ENCODE assay signal across 15 mouse cellular contexts in the genomic region with DNA sequence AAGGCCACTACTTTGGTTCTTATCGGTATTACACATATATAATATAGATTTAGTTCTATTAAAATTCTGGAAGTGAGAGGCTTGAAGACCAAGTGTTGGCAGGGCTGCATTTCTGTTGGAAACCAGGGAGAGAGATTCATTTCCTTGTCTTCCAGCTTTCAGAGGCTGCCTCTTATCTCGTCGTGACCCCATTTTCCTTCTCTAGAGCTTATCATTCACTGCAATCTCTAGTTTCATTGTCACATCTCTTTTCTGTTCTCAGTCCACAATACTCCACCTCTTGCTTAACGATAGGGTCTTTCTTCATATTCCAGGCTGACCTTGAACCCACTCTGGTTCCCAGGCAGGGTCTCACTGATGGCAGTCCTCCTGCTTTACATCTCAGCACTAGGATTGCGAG.
"Had no signal": no experiment of that assay in that cellular context is flagged by ENCODE, and none has a peak within 500 bp of the region (broad histone marks: within the 10 kb centered on the region; RNA-seq: fewer than 3 reads in every experiment).

No protein-coding gene starts in this region.

- H3K36me3 ChIP-seq: neural tube, embryonic 13.5 days; neural tube, embryonic 15.5 days; stomach, embryonic 15.5 days had no signal

- H3K27ac ChIP-seq: neural tube, embryonic 13.5 days; neural tube, embryonic 15.5 days; stomach, embryonic 15.5 days had no signal

- H3K27me3 ChIP-seq: neural tube, embryonic 13.5 days; neural tube, embryonic 15.5 days; stomach, embryonic 15.5 days had no signal

- H3K9ac ChIP-seq: neural tube, embryonic 13.5 days; neural tube, embryonic 15.5 days; stomach, embryonic 15.5 days had no signal

- H3K4me3 ChIP-seq: neural tube, embryonic 13.5 days; neural tube, embryonic 15.5 days; stomach, embryonic 15.5 days had no signal

- H3K4me2 ChIP-seq: neural tube, embryonic 13.5 days; neural tube, embryonic 15.5 days; stomach, embryonic 15.5 days had no signal

- DNase-seq: retina, postnatal 1 day; right cerebral cortex, adult 18-20 months; right cerebral cortex, postnatal 14 days; right cerebral cortex, postnatal 25 days; right cerebral cortex, postnatal 4 days; spleen, adult 18-20 months; thymus, adult 18-20 months; thymus, adult 2 months; thymus, postnatal 14 days; thymus, postnatal 25 days; thymus, postnatal 36 days; thymus, postnatal 4 days had no signal

- H3K9me3 ChIP-seq: neural tube, embryonic 13.5 days; neural tube, embryonic 15.5 days; stomach, embryonic 15.5 days had no signal
